Mouse (Mus musculus) T-cell, adult 2 months (primary cell): Measurements from ENCODE around the gene Olfr417.
"Not testable (repeated sequence)": the region's sequence is repeated elsewhere in the genome, so short reads cannot be mapped to it uniquely, and the experiment has no call there.

Experiments
- DNase-seq: peaks from one replicate; pipeline ENCODE4 v3.0.0; 2022; ENCODE audit warnings: low spot score

Gene Olfr417

DNA sequence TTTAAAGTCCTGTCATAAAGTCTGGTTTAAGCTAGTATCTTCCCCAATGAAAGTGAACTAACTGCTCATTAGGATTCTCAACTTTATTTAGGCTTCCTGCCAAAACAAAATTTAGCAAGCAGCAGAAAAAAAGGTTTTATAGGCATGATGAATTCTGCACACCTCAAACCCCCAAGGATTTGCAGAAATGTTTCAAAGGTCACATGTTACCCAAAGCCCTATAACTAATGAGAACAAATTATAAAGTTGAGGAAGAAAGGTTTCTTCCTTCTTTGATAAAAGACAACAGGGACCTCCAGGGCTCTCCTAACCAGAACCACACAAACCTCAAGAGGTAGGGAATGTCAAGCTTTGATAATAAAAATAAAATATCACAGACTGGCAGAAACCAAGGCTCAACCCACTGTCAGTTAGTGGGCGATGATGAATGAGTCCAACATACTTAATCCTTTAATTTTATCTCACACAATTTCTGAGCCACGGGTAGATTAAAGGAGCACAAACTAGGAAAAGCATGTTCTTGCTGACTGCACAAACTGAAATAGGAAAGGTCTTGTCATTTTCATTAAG is at the start of gene Olfr417:
Gene Olfr417, plus strand, starts transcription at position 241 of the 570 bp plus-strand sequence.
- DNase-seq = no peak

- DNase-seq = no peak
Measured at GRCm38 (mm10) chr1:174317308-174317707, 47.6 kb upstream of the Olfr417 start.

DNA sequence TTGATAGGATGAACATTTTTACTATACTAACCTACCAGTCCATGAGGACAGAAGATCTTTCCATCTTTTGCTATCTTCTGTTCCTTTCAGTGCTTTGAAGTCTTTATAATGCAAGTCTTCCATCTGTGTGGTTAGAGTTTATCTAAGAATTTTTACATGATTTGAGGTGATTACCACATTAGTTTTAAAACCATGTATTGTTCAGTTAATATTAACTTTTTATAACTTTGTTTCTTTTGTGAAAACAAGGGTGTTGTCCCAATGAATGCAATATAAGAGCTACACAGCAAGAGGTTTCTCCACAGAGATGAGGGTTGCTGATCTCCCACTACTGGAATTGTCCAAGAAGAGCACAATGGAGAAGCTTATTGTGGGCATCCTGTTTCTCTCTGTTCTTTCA is 34.7 kb upstream of the Olfr417 start, which contains the start of gene Mptx1:
Gene Mptx1, plus strand, starts transcription at position 301 of the 400 bp plus-strand sequence.
- no peak for DNase-seq

- DNase-seq = not testable (repeated sequence)
Measured at GRCm38 (mm10) chr1:174353636-174354035, 11.3 kb upstream of the Olfr417 start.

GRCm38 (mm10) chr1:174354640-174355039 is 10.3 kb upstream of the Olfr417 start:
- no peak for DNase-seq

GRCm38 (mm10) chr1:174373799-174374198 is 8.9 kb downstream of the Olfr417 start:
- DNase-seq = no peak

GRCm38 (mm10) chr1:174390746-174391145 is 25.8 kb downstream of the Olfr417 start, which contains the start of gene Olfr248:
Gene Olfr248, plus strand, starts transcription at chr1:174391046.
- no peak for DNase-seq

DNA sequence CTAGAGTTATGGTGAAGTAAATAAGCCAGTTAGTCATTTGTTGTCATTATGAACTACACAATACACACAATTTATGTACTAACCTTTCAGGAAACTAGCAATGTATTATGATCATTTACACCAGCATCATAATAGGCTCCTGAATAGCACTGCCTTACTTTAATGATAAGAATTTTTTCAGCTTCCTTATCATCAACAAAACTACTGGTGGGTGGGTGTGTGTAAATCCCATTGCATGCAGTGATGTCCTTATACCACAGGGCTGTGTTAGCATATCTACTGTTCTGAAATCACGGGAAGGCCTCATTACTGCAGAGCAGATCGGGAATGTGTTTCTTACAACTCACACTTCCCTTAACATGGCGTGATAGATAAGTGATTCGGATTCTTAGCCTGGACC is 58.0 kb downstream of the Olfr417 start:
- DNase-seq = no peak

DNA sequence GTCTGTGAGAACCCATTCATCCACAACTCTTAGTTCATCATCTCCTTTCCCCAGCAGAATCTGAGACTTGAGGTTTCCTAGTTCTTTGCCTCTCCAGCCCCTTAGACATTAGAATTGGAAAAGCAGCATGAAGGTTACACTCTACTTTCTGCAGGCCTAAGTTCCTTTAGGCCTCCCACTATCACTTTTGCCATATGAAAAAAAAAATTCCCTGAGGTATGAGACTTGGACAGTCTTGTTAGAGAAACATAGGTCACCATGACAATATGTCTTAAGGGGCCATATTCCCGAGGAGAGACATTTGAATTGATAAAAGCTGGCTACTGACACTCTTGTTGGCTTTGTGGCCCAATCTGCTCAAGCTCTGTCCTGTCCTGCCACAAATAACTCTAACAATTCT is 58.8 kb downstream of the Olfr417 start, which contains the start of gene Olfr414:
Gene Olfr414, plus strand, starts transcription at position 301 of the 400 bp plus-strand sequence.
- DNase-seq = no peak
